In genomic region chr11:113683957-113684706, GRCm38 (mm10) we compare ENCODE assay signal across 8 mouse cellular contexts. TPM values are rescaled to one million over a fixed set of nuclear protein-coding genes. Genes with fewer than 3 reads are reported as not detected.
A peak's percentile ranks its signal among the peaks of the same experiment; 100 is the strongest.
DNase-seq lines count a peak whose midpoint lies in the region; ATAC-seq and TF ChIP-seq lines count a peak whose summit lies in the region.

Fam104a (minus strand) TSS chr11:113684155.
D11Wsu47e (plus strand) TSS chr11:113684412.

- H3K27ac ChIP-seq in gastrocnemius, adult 2 months: peak within 1 kb of the TSS; percentile 92
- peak within 1 kb of the TSS; percentile 95 for H3K27ac ChIP-seq in hindbrain, postnatal 0 days
- H3K27ac ChIP-seq in left cerebral cortex, adult 2 months: peak within 1 kb of the TSS; percentile 93

- WGBS in hindbrain, postnatal 0 days: under 1% methylated on average over 72 of the region's 73 CpGs

- no peaks in the 10 kb centered on the region for H3K9me3 ChIP-seq in hindbrain, postnatal 0 days (ENCODE audit: low read length)

- peak within 1 kb of the TSS; percentile 93 for H3K9ac ChIP-seq in hindbrain, postnatal 0 days (replicated peaks; ENCODE audit: low read length)

- peaks cover 16% of the 10 kb centered on the region; the same call in 1 of the 2 replicates for H3K4me1 ChIP-seq in hindbrain, postnatal 0 days (ENCODE audit: insufficient read depth, low read length)

- H3K27me3 ChIP-seq in hindbrain, postnatal 0 days (ENCODE audit: insufficient read depth, low read length): no peaks in the 10 kb centered on the region

- H3K4me3 ChIP-seq in gastrocnemius, adult 2 months: peak within 1 kb of the TSS; percentile 89
- H3K4me3 ChIP-seq in hindbrain, postnatal 0 days (ENCODE audit: low read length): peak within 1 kb of the TSS; percentile 92
- peak within 1 kb of the TSS; percentile 75 for H3K4me3 ChIP-seq in left cerebral cortex, adult 2 months

- no peak for TF ChIP-seq CTCF in gastrocnemius, adult 2 months (IDR thresholded peaks at IDR 0.05)
- TF ChIP-seq CTCF in hindbrain, postnatal 0 days (IDR thresholded peaks at IDR 0.05; ENCODE audit: low read depth): no peak
- no peak for TF ChIP-seq CTCF in left cerebral cortex, adult 2 months (IDR thresholded peaks at IDR 0.05)

- peaks cover 12% of the 10 kb centered on the region for H3K36me3 ChIP-seq in hindbrain, postnatal 0 days (ENCODE audit: insufficient read depth, low read length)

- peak within 1 kb of the TSS; percentile 82 for H3K4me2 ChIP-seq in hindbrain, postnatal 0 days (ENCODE audit: low read depth, low read length)

- DNase-seq in WW6 (ENCODE audit: low read depth, low spot score): peak; percentile 96
- peak; percentile 88 to 92 for DNase-seq in cerebellum, postnatal 4 days (ENCODE audit: low spot score in 2 of 2)
- DNase-seq in gastrocnemius, adult 2 months: peak; percentile 97
- DNase-seq in hindbrain, postnatal 0 days (ENCODE audit: low spot score): peak; percentile 99
- DNase-seq in left cerebral cortex, adult 2 months (ENCODE audit: extremely low spot score in 1 of 2, low spot score in 2 of 2): peak; percentile 95
- peak; percentile 96 for DNase-seq in right cerebral cortex, adult 2 months (ENCODE audit: low spot score in 2 of 2)
- peak; percentile 95 for DNase-seq in urinary bladder, postnatal 14 days (ENCODE audit: low spot score)

- intact Hi-C loops in gastrocnemius, adult 2 months (cut with DNase I): loop anchor here (5.0 kb wide), 1 partner anchor 37 kb away; the partner anchor contains the start of gene Cog1
- intact Hi-C loops in left cerebral cortex, adult 2 months (cut with DNase I): loop anchor here (1.0 kb wide), 1 partner anchor 35 kb away; the partner anchor contains the start of gene Cog1

- ATAC-seq in hindbrain, postnatal 0 days: peak; percentile 96
- peak; percentile 91 for ATAC-seq in megakaryocyte, adult 5-6 weeks (ENCODE audit: poor library complexity, severe bottlenecking)

RNA-seq across cellular contexts. Expression of gene Fam104a, which starts in this region (rescaled TPM):
- 10 to 100 TPM; 29.0 to 33.0 TPM for total RNA-seq in gastrocnemius, adult 2 months (2021)
- 29.5 and 36.8 TPM in 2 replicates for total RNA-seq in hindbrain, postnatal 0 days (2014; rRNA removed)
- 50.6 and 51.5 TPM in 2 replicates for polyA plus RNA-seq in hindbrain, postnatal 0 days (2015; fragmentation: Nextera tagmentation; extraction: Ambion mirVana)
- total RNA-seq in left cerebral cortex, adult 2 months (2021): 10 to 100 TPM; 31.2 to 31.4 TPM
- 15.5 and 16.1 TPM in 2 replicates for total RNA-seq in megakaryocyte, adult 5-6 weeks (2015)
- 11.2 and 19.6 TPM in 2 replicates for total RNA-seq in megakaryocyte, adult 5-6 weeks (2017)

RNA-seq across cellular contexts. Expression of gene D11Wsu47e, which starts in this region (rescaled TPM):
- total RNA-seq in gastrocnemius, adult 2 months (2021): 1 to 10 TPM; 4.5 to 6.3 TPM
- total RNA-seq in hindbrain, postnatal 0 days (2014; rRNA removed): 17.7 and 32.4 TPM in 2 replicates
- 19.7 and 22.5 TPM in 2 replicates for polyA plus RNA-seq in hindbrain, postnatal 0 days (2015; fragmentation: Nextera tagmentation; extraction: Ambion mirVana)
- 10 to 100 TPM; 13.2 to 14.5 TPM for total RNA-seq in left cerebral cortex, adult 2 months (2021)
- 3.2 and 5.4 TPM in 2 replicates for total RNA-seq in megakaryocyte, adult 5-6 weeks (2015)
- 10.3 and 13.1 TPM in 2 replicates for total RNA-seq in megakaryocyte, adult 5-6 weeks (2017)

Comparison
In these comparisons a context has a peak if more than half of its experiments do, and no peak if none do; other contexts are left out.
1. Peak in every context shown above with its lines: DNase-seq, ATAC-seq, H3K4me3 ChIP-seq and H3K27ac ChIP-seq.